Mouse (Mus musculus): ENCODE data around the gene Chst12. TPM values are rescaled to one million over a fixed set of nuclear protein-coding genes. Genes with fewer than 3 reads are reported as not detected.
"Not testable (repeated sequence)": the region's sequence is repeated elsewhere in the genome, so short reads cannot be mapped to it uniquely, and the experiment has no call there.

Gene Chst12
- polyA plus RNA-seq, 1 experiment from 2014 or later: 8.9 TPM

GRCm38 (mm10) chr5:140502925-140503324 is 2.4 kb upstream of the Chst12 start:
- ATAC-seq (ENCODE audit: insufficient read depth); H3K27me3 ChIP-seq; H3K36me3 ChIP-seq (replicated peaks); H3K9me3 ChIP-seq (replicated peaks): not testable (repeated sequence)
- Histone ChIP-seq H3K4me1 (replicated peaks) (peaks cover 67% of the 10 kb centered on the region), H3K4me3 (replicated peaks) (peak overlapping the region; percentile 36), H3K4me2 (peak overlapping the region; percentile 70), H3K9ac (peak overlapping the region; percentile 32; the same call in 1 of the 2 replicates), H3K27ac (replicated peaks) (peak overlapping the region; percentile 68; the same call in 1 of the 2 replicates)
- 1% methylated on average over 12 of the region's 12 CpGs for WGBS (ENCODE audit: insufficient replicate concordance)

- Histone ChIP-seq H3K27me3 (no peaks in the 10 kb centered on the region), H3K9ac (peak overlapping the region; percentile 44), H3K36me3 (replicated peaks) (no peaks in the 10 kb centered on the region), H3K27ac (replicated peaks) (peak overlapping the region; percentile 70), H3K4me3 (replicated peaks) (peak overlapping the region; percentile 61), H3K4me1 (replicated peaks) (peaks cover 84% of the 10 kb centered on the region), H3K4me2 (peak overlapping the region; percentile 84), H3K9me3 (replicated peaks) (no peaks in the 10 kb centered on the region)
- ATAC-seq (ENCODE audit: insufficient read depth): no peak
- WGBS (ENCODE audit: insufficient replicate concordance): 19% methylated on average over 22 of the region's 22 CpGs
Measured at GRCm38 (mm10) chr5:140506096-140506794, 895 bp downstream of the Chst12 start.

GRCm38 (mm10) chr5:140507466-140508208 is 2.3 kb downstream of the Chst12 start:
- Histone ChIP-seq H3K9me3 (replicated peaks) (no peaks in the 10 kb centered on the region), H3K27ac (replicated peaks) (peak overlapping the region; percentile 68), H3K9ac (no peak overlapping the region), H3K36me3 (replicated peaks) (no peaks in the 10 kb centered on the region), H3K4me1 (replicated peaks) (peaks cover 72% of the 10 kb centered on the region), H3K27me3 (no peaks in the 10 kb centered on the region), H3K4me3 (replicated peaks) (peak overlapping the region; percentile 16), H3K4me2 (peak overlapping the region; percentile 84)
- 50% methylated on average over 14 of the region's 14 CpGs for WGBS (ENCODE audit: insufficient replicate concordance)
- ATAC-seq (ENCODE audit: insufficient read depth): no peak

GRCm38 (mm10) chr5:140508686-140509085 is 3.3 kb downstream of the Chst12 start:
- Histone ChIP-seq H3K9me3 (replicated peaks) (no peaks in the 10 kb centered on the region), H3K4me1 (replicated peaks) (peaks cover 65% of the 10 kb centered on the region), H3K9ac (no peak overlapping the region; the same call in 1 of the 2 replicates), H3K36me3 (replicated peaks) (no peaks in the 10 kb centered on the region), H3K4me2 (peak overlapping the region; percentile 84), H3K27ac (replicated peaks) (peak overlapping the region; percentile 68), H3K4me3 (replicated peaks) (peak overlapping the region; percentile 15), H3K27me3 (no peaks in the 10 kb centered on the region)
- no peak for ATAC-seq (ENCODE audit: insufficient read depth)
- 18% methylated on average over 8 of the region's 8 CpGs for whole genome bisulfite sequencing (ENCODE audit: insufficient replicate concordance)

- Histone ChIP-seq H3K4me2 (peak overlapping the region; percentile 84), H3K4me1 (replicated peaks) (peaks cover 70% of the 10 kb centered on the region)
- ATAC-seq (ENCODE audit: insufficient read depth): no peak
Measured at GRCm38 (mm10) chr5:140509204-140509603, 3.9 kb downstream of the Chst12 start.

GRCm38 (mm10) chr5:140510012-140511000 is 5.0 kb downstream of the Chst12 start:
- 67% methylated on average over 27 of the region's 27 CpGs for WGBS (ENCODE audit: insufficient replicate concordance)
- H3K36me3 ChIP-seq (replicated peaks): no peaks in the 10 kb centered on the region
- H3K4me2 ChIP-seq: no peak overlapping the region
- no peaks in the 10 kb centered on the region for H3K9me3 ChIP-seq (replicated peaks)
- H3K27me3 ChIP-seq: no peaks in the 10 kb centered on the region
- H3K4me1 ChIP-seq (replicated peaks): peaks cover 71% of the 10 kb centered on the region
- H3K27ac ChIP-seq (replicated peaks): no peak overlapping the region; the same call in 1 of the 2 replicates
- no peak overlapping the region for H3K9ac ChIP-seq
- ATAC-seq (ENCODE audit: insufficient read depth): no peak
- H3K4me3 ChIP-seq (replicated peaks): no peak overlapping the region

More at GRCm38 (mm10) chr5:140509204-140509603, 3.9 kb downstream of the Chst12 start:
- Histone ChIP-seq H3K4me3 (replicated peaks) (no peak overlapping the region; the same call in 1 of the 2 replicates), H3K9me3 (replicated peaks) (no peaks in the 10 kb centered on the region), H3K9ac (no peak overlapping the region), H3K27me3 (no peaks in the 10 kb centered on the region), H3K36me3 (replicated peaks) (no peaks in the 10 kb centered on the region), H3K27ac (replicated peaks) (peak overlapping the region; percentile 64; the same call in 1 of the 2 replicates)
- WGBS (ENCODE audit: insufficient replicate concordance): 28% methylated on average over 9 of the region's 9 CpGs

GRCm38 (mm10) chr5:140513921-140514320 is 8.6 kb downstream of the Chst12 start:
- Histone ChIP-seq H3K4me3 (replicated peaks) (no peak overlapping the region), H3K27me3 (no peaks in the 10 kb centered on the region), H3K27ac (replicated peaks) (no peak overlapping the region), H3K4me1 (replicated peaks) (peaks cover 65% of the 10 kb centered on the region), H3K9me3 (replicated peaks) (no peaks in the 10 kb centered on the region), H3K9ac (no peak overlapping the region), H3K36me3 (replicated peaks) (no peaks in the 10 kb centered on the region), H3K4me2 (no peak overlapping the region)
- no peak for ATAC-seq (ENCODE audit: insufficient read depth)
- 59% methylated on average over 8 of the region's 8 CpGs for WGBS (ENCODE audit: insufficient replicate concordance)

- ATAC-seq (ENCODE audit: insufficient read depth): peak; percentile 15; the same call in 1 of the 2 replicates
- Histone ChIP-seq H3K27ac (replicated peaks) (peak overlapping the region; percentile 11; the same call in 1 of the 2 replicates), H3K4me2 (no peak overlapping the region), H3K4me1 (replicated peaks) (peaks cover 57% of the 10 kb centered on the region), H3K9ac (no peak overlapping the region), H3K9me3 (replicated peaks) (no peaks in the 10 kb centered on the region), H3K27me3 (no peaks in the 10 kb centered on the region), H3K4me3 (replicated peaks) (no peak overlapping the region), H3K36me3 (replicated peaks) (no peaks in the 10 kb centered on the region)
- 26% methylated on average over 7 of the region's 7 CpGs for WGBS (ENCODE audit: insufficient replicate concordance)
Measured at GRCm38 (mm10) chr5:140514799-140515486, 9.6 kb downstream of the Chst12 start.

- Histone ChIP-seq H3K4me2 (no peak overlapping the region), H3K9ac (no peak overlapping the region), H3K9me3 (replicated peaks) (no peaks in the 10 kb centered on the region), H3K4me3 (replicated peaks) (no peak overlapping the region), H3K27me3 (no peaks in the 10 kb centered on the region), H3K27ac (replicated peaks) (no peak overlapping the region), H3K4me1 (replicated peaks) (peaks cover 51% of the 10 kb centered on the region), H3K36me3 (replicated peaks) (no peaks in the 10 kb centered on the region)
- no peak for ATAC-seq (ENCODE audit: insufficient read depth)
- WGBS (ENCODE audit: insufficient replicate concordance): 79% methylated on average over 21 of the region's 21 CpGs
Measured at GRCm38 (mm10) chr5:140517159-140517920, 12.0 kb downstream of the Chst12 start.

GRCm38 (mm10) chr5:140517921-140518230 is 12.5 kb downstream of the Chst12 start:
- Histone ChIP-seq H3K27me3 (no peaks in the 10 kb centered on the region), H3K4me1 (replicated peaks) (peaks cover 51% of the 10 kb centered on the region), H3K4me2 (no peak overlapping the region), H3K4me3 (replicated peaks) (no peak overlapping the region), H3K36me3 (replicated peaks) (no peaks in the 10 kb centered on the region), H3K9me3 (replicated peaks) (no peaks in the 10 kb centered on the region), H3K27ac (replicated peaks) (no peak overlapping the region), H3K9ac (no peak overlapping the region)
- ATAC-seq (ENCODE audit: insufficient read depth): no peak
- WGBS (ENCODE audit: insufficient replicate concordance): 46% methylated on average over 4 of the region's 4 CpGs
